Mouse (Mus musculus): Measurements from ENCODE around the gene Prl3d1. TPM values are rescaled to one million over a fixed set of nuclear protein-coding genes. Genes with fewer than 3 reads are reported as not detected.
"Not testable (repeated sequence)": the region's sequence is repeated elsewhere in the genome, so short reads cannot be mapped to it uniquely, and the experiment has no call there.

The Prl3d1 gene
- polyA plus RNA-seq (2012; rRNA removed): not detected in 2 replicates

DNA sequence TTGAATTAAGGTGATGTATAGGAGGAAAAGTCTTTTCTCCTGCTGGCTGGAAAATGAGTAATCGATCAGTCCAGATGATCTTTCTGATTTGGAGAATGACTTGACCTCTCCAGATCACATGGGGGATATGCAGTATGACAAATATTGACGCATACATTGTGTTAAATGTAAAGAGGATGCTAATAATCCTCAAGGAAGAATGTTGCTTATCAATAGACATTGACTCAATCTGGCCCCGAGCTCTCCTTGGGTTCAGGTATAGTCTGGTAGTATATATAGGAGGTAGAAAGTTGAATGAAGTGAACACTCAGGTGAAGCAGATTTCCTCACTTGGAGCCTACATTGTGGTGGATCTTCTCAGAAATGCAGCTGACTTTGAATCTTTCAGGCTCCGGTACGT is at the start of gene Prl3d1:
TSS of gene Prl3d1 (plus strand) at position 301 of the 400 bp plus-strand sequence.
- not testable (repeated sequence) for H3K4me1 ChIP-seq (ENCODE audit: control insufficient read depth, insufficient read depth, low read length); H3K4me3 ChIP-seq (ENCODE audit: insufficient read depth, low read length); H3K27ac ChIP-seq (ENCODE audit: insufficient read depth, low read length)

DNA sequence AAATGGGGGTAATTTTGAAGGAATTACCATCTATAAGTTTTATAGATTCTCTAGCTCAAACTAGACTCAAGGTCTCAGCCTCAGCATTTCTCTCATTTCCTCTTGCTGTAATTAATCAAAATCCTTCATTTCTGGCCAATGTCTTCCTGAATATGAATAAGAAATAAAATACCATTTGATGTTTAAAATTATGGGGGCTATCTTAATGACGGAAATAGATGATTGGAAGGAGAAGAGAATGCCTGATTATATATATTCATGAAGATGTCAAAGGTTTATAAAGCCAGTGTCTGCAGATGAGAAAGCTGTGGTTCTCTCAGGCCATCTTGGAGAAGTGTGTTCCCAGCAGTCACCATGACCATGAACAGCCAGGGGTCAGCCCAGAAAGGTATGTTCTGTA is 36.7 kb upstream of the Prl3d1 start, which contains the start of gene Prl:
TSS of gene Prl (plus strand) at position 301 of the 400 bp plus-strand sequence.
- TF ChIP-seq CTCF (IDR thresholded peaks at IDR 0.05; ENCODE audit: extremely low read depth, insufficient read depth, low read length) (no peak), POLR2A (IDR thresholded peaks at IDR 0.05; ENCODE audit: extremely low read depth, insufficient read depth, low read length) (no peak)
- no peaks in the 10 kb centered on the region for H3K4me1 ChIP-seq (ENCODE audit: control insufficient read depth, insufficient read depth, low read length)
- no peak within 1 kb of the TSS for H3K27ac ChIP-seq (ENCODE audit: insufficient read depth, low read length)
- H3K4me3 ChIP-seq (ENCODE audit: insufficient read depth, low read length): no peak within 1 kb of the TSS

DNA sequence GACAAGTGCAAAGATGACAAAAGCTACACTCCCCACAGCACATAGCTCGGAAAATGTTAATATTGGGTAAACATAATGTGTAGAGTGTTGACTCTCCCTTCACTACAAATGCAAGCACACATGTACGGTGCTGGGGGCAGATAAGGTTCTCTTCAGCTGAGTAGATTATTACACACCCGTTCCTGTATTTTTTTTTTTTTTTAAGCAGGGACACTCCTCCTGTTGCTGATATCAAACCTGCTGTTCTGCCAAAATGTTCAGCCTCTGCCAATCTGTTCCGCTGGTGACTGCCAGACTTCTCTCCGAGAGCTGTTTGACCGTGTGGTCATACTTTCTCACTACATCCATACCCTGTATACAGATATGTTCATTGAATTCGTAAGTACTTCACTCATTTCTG is 34.8 kb upstream of the Prl3d1 start:
- no peak overlapping the region for H3K27ac ChIP-seq (ENCODE audit: insufficient read depth, low read length)
- H3K4me1 ChIP-seq (ENCODE audit: control insufficient read depth, insufficient read depth, low read length): no peaks in the 10 kb centered on the region
- no peak for TF ChIP-seq CTCF (IDR thresholded peaks at IDR 0.05; ENCODE audit: extremely low read depth, insufficient read depth, low read length)
- no peak for TF ChIP-seq POLR2A (IDR thresholded peaks at IDR 0.05; ENCODE audit: extremely low read depth, insufficient read depth, low read length)
- no peak overlapping the region for H3K4me3 ChIP-seq (ENCODE audit: insufficient read depth, low read length)

DNA sequence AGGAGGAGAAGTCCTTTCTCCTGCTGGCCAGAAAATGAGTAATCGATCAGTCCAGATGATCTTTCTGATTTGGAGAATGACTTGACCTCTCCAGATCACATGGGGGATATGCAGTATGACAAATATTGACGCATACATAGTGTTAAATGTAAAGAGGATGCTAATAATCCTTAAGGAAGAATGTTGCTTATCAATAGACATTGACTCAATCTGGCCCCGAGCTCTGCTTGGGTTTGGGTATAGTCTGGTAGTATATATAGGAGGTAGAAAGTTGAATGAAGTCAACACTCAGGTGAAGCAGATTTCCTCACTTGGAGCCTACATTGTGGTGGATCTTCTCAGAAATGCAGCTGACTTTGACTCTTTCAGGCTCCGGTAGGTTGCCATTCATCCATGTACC is 27.4 kb downstream of the Prl3d1 start, which contains the start of gene Prl3d2:
TSS of gene Prl3d2 (plus strand) at position 301 of the 400 bp plus-strand sequence.
- H3K27ac ChIP-seq (ENCODE audit: insufficient read depth, low read length); H3K4me3 ChIP-seq (ENCODE audit: insufficient read depth, low read length); H3K4me1 ChIP-seq (ENCODE audit: control insufficient read depth, insufficient read depth, low read length): not testable (repeated sequence)

DNA sequence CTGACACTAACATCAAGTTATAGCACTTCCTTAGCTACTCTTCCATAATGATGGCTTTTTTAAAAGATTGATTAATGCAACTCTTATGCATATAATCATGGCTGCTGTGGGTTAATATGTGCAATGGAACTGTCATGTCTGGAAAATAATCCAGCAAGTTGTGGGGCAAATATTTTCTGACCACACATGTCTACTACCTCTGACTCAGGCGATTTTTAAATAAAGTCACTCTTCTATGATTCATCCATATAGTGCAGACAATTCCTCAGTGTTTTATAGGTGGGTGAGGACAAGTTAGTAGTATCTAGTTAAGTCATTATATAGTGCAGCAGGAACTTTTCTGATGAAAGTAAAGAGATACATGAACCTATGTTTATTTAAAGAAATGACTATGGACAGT is 54.3 kb downstream of the Prl3d1 start:
- Histone ChIP-seq H3K4me3 (ENCODE audit: insufficient read depth, low read length) (no peak overlapping the region), H3K4me1 (ENCODE audit: control insufficient read depth, insufficient read depth, low read length) (no peaks in the 10 kb centered on the region), H3K27ac (ENCODE audit: insufficient read depth, low read length) (no peak overlapping the region)
- TF ChIP-seq POLR2A (IDR thresholded peaks at IDR 0.05; ENCODE audit: extremely low read depth, insufficient read depth, low read length) (no peak), CTCF (IDR thresholded peaks at IDR 0.05; ENCODE audit: extremely low read depth, insufficient read depth, low read length) (no peak)

Other genes with a start within 250 kb of the Prl3d1 start
- 0.15 TPM in 1 of 2 replicates, not detected in the other for gene Prl, start 36.6 kb upstream of the Prl3d1 start, polyA plus RNA-seq (2012; rRNA removed)
- not detected in 2 replicates for gene Prl3d2, start 27.5 kb downstream of the Prl3d1 start, polyA plus RNA-seq (2012; rRNA removed)
- gene Prl3d3, start 62.6 kb downstream of the Prl3d1 start, polyA plus RNA-seq (2012; rRNA removed): not detected in 2 replicates
- not detected in 2 replicates for gene Prl3c1, start 102.5 kb downstream of the Prl3d1 start, polyA plus RNA-seq (2012; rRNA removed)
- 0.17 and 0.21 TPM in 2 replicates for gene Prl3b1, start 147.7 kb downstream of the Prl3d1 start, polyA plus RNA-seq (2012; rRNA removed)
- not detected in 2 replicates for gene Prl3a1, start 165.2 kb downstream of the Prl3d1 start, polyA plus RNA-seq (2012; rRNA removed)
- gene Prl6a1, start 218.4 kb downstream of the Prl3d1 start, polyA plus RNA-seq (2012; rRNA removed): not detected in 2 replicates